Mouse (Mus musculus) midbrain, embryonic 11.5 days (tissue): ENCODE data around the gene Slc25a44. TPM values are rescaled to one million over a fixed set of nuclear protein-coding genes. Genes with fewer than 3 reads are reported as not detected.
A peak's percentile ranks its signal among the peaks of the same experiment; 100 is the strongest.

Experiments used
- ATAC-seq: fragments of 200-750 bp; cut with Nextera tagmentation; 2 replicates; pipeline ENCODE4 v1.8.0; 2017; ENCODE audit warnings: moderate TSS enrichment, moderate library complexity; ENCODE audit not compliant: low FRiP score
- DNase-seq: peaks from one replicate; pipeline ENCODE4 v3.0.0; 2015; ENCODE audit warnings: low spot score; ENCODE audit errors: missing footprints
- H3K27ac ChIP-seq: fragments of 300-500 bp; sonication (generic); 2 replicates; pipeline ENCODE4 v1.5.1; 2014; ENCODE audit warnings: low read depth, low read length
- H3K27me3 ChIP-seq: fragments of 300-500 bp; sonication (generic); 2 replicates; pipeline ENCODE4 v1.6.1; 2014; ENCODE audit warnings: mild to moderate bottlenecking, low read length, moderate library complexity, mixed read lengths; ENCODE audit not compliant: control insufficient read depth, insufficient read depth
- H3K36me3 ChIP-seq: fragments of 300-500 bp; sonication (generic); 2 replicates; pipeline ENCODE4 v1.6.1; 2014; ENCODE audit warnings: mild to moderate bottlenecking, low read length, moderate library complexity, mixed read lengths; ENCODE audit not compliant: control insufficient read depth, insufficient read depth
- H3K4me1 ChIP-seq: fragments of 300-500 bp; sonication (generic); 2 replicates; pipeline ENCODE4 v1.6.1; 2014; ENCODE audit warnings: low read length; ENCODE audit not compliant: control insufficient read depth, insufficient read depth
- H3K4me2 ChIP-seq: fragments of 300-500 bp; sonication (generic); 2 replicates; pipeline ENCODE4 v1.6.1; 2014; ENCODE audit warnings: mild to moderate bottlenecking, moderate library complexity
- H3K4me3 ChIP-seq: fragments of 300-500 bp; sonication (generic); 2 replicates; pipeline ENCODE4 v1.5.1; 2014; ENCODE audit warnings: low read depth, low read length
- H3K9ac ChIP-seq: fragments of 300-500 bp; sonication (generic); 2 replicates; pipeline ENCODE4 v1.6.1; 2014; ENCODE audit warnings: low read length
- H3K9me3 ChIP-seq: fragments of 300-500 bp; sonication (generic); 2 replicates; pipeline ENCODE4 v1.6.1; 2016; ENCODE audit warnings: low read length; ENCODE audit not compliant: control insufficient read depth
- WGBS: fragments of 180-500 bp; shearing (Covaris S2); extraction: QIAGEN DNeasy Blood & Tissue Kit; methylation state at CpG from one replicate; pipeline ENCODE4 v1.1.7; 2014; 5-methylcytosine and 5-hydroxymethylcytosine counted together
- polyA plus RNA-seq: library from polyadenylated mRNA; unstranded; fragments of >200 nt; fragmentation: Nextera tagmentation; extraction: Ambion mirVana; gene quantifications from 2 replicates; pipeline ENCODE4 v1.2.1, GENCODE M21; 2014

Slc25a44 gene
- polyA plus RNA-seq, result 20.8 and 22.3 TPM in 2 replicates

- Histone ChIP-seq H3K4me1 (peaks cover 13% of the 10 kb centered on the region), H3K4me2 (peak within 1 kb of the TSS; percentile 81), H3K4me3 (peak within 1 kb of the TSS; percentile 75), H3K27ac (no peak within 1 kb of the TSS), H3K36me3 (peaks cover 8% of the 10 kb centered on the region), H3K9ac (peak within 1 kb of the TSS; percentile 71), H3K9me3 (no peaks in the 10 kb centered on the region), H3K27me3 (no peaks in the 10 kb centered on the region)
- 1% methylated on average over 35 of the region's 35 CpGs for WGBS
- peak; percentile 97 for ATAC-seq
- DNase-seq, result peak; percentile 98
These were observed at the start of gene Slc25a44 for GRCm38 (mm10) chr3:88424605-88425329. TSS of gene Slc25a44 (minus strand) at chr3:88425139.

GRCm38 (mm10) chr3:88473571-88473970 is 48.6 kb upstream of the Slc25a44 start:
- Histone ChIP-seq H3K27ac (no peak overlapping the region), H3K27me3 (no peaks in the 10 kb centered on the region), H3K4me2 (no peak overlapping the region), H3K9me3 (no peaks in the 10 kb centered on the region), H3K36me3 (no peaks in the 10 kb centered on the region), H3K4me1 (no peaks in the 10 kb centered on the region), H3K9ac (no peak overlapping the region), H3K4me3 (no peak overlapping the region)
- DNase-seq (peak; percentile 57), ATAC-seq (no peak)
- 85% methylated on average over 1 of the region's 1 CpGs for WGBS

- no peak overlapping the region for H3K4me3 ChIP-seq
- no peaks in the 10 kb centered on the region for H3K4me1 ChIP-seq
- WGBS, result 42% methylated on average over 5 of the region's 5 CpGs
- H3K27me3 ChIP-seq, result no peaks in the 10 kb centered on the region
- DNase-seq, result peak; percentile 84
- H3K27ac ChIP-seq, result no peak overlapping the region
- no peak overlapping the region for H3K9ac ChIP-seq
- H3K4me2 ChIP-seq, result no peak overlapping the region
- no peaks in the 10 kb centered on the region for H3K36me3 ChIP-seq
- H3K9me3 ChIP-seq, result no peaks in the 10 kb centered on the region
- ATAC-seq, result no peak
These were observed 48.1 kb upstream of the Slc25a44 start for GRCm38 (mm10) chr3:88473020-88473419.

- Histone ChIP-seq H3K27me3 (no peaks in the 10 kb centered on the region), H3K4me2 (no peak overlapping the region), H3K4me1 (peaks cover 2% of the 10 kb centered on the region; the same call in 1 of the 2 replicates), H3K9ac (no peak overlapping the region), H3K27ac (no peak overlapping the region), H3K36me3 (no peaks in the 10 kb centered on the region), H3K4me3 (no peak overlapping the region), H3K9me3 (no peaks in the 10 kb centered on the region)
- ATAC-seq, result no peak
- DNase-seq, result peak; percentile 72
- WGBS, result 79% methylated on average over 10 of the region's 10 CpGs
These were observed 46.1 kb upstream of the Slc25a44 start for GRCm38 (mm10) chr3:88470943-88471479.

- peak; percentile 59 for DNase-seq
- H3K4me1 ChIP-seq, result peaks cover 2% of the 10 kb centered on the region; the same call in 1 of the 2 replicates
- H3K27ac ChIP-seq, result no peak overlapping the region
- no peaks in the 10 kb centered on the region for H3K36me3 ChIP-seq
- no peak overlapping the region for H3K4me2 ChIP-seq
- 81% methylated on average over 2 of the region's 2 CpGs for WGBS
- ATAC-seq, result no peak
- H3K9ac ChIP-seq, result no peak overlapping the region
- no peak overlapping the region for H3K4me3 ChIP-seq
- H3K9me3 ChIP-seq, result no peaks in the 10 kb centered on the region
- H3K27me3 ChIP-seq, result no peaks in the 10 kb centered on the region
These were observed 44.5 kb upstream of the Slc25a44 start for GRCm38 (mm10) chr3:88469466-88469865.

GRCm38 (mm10) chr3:88467116-88467824 is 42.3 kb upstream of the Slc25a44 start:
- Histone ChIP-seq H3K27ac (no peak overlapping the region), H3K4me2 (no peak overlapping the region), H3K27me3 (no peaks in the 10 kb centered on the region), H3K4me1 (peaks cover 2% of the 10 kb centered on the region; the same call in 1 of the 2 replicates), H3K9ac (0 out of 2 replicates have a peak overlapping the region, but pooled peaks have one; percentile 12), H3K9me3 (no peaks in the 10 kb centered on the region), H3K36me3 (no peaks in the 10 kb centered on the region), H3K4me3 (no peak overlapping the region)
- WGBS, result 33% methylated on average over 16 of the region's 16 CpGs
- peak; percentile 86 for ATAC-seq
- peak; percentile 100 for DNase-seq

- 77% methylated on average over 2 of the region's 2 CpGs for WGBS
- H3K27ac ChIP-seq, result no peak overlapping the region
These were observed 40.2 kb upstream of the Slc25a44 start for GRCm38 (mm10) chr3:88465127-88465526.

GRCm38 (mm10) chr3:88464425-88464824 is 39.5 kb upstream of the Slc25a44 start:
- no peak for DNase-seq
- ATAC-seq, result no peak
- H3K9ac ChIP-seq, result no peak overlapping the region
- H3K4me3 ChIP-seq, result no peak overlapping the region
- 62% methylated on average over 3 of the region's 3 CpGs for WGBS
- H3K36me3 ChIP-seq, result no peaks in the 10 kb centered on the region
- no peak overlapping the region for H3K27ac ChIP-seq
- peaks cover 2% of the 10 kb centered on the region; the same call in 1 of the 2 replicates for H3K4me1 ChIP-seq
- 0 out of 2 replicates have a peak, but pooled peaks cover 2% of the 10 kb centered on the region for H3K27me3 ChIP-seq
- H3K9me3 ChIP-seq, result no peaks in the 10 kb centered on the region
- H3K4me2 ChIP-seq, result no peak overlapping the region

More at GRCm38 (mm10) chr3:88465127-88465526, 40.2 kb upstream of the Slc25a44 start:
- H3K4me3 ChIP-seq, result no peak overlapping the region
- ATAC-seq, result no peak
- no peaks in the 10 kb centered on the region for H3K9me3 ChIP-seq
- no peak overlapping the region for H3K4me2 ChIP-seq
- peaks cover 2% of the 10 kb centered on the region; the same call in 1 of the 2 replicates for H3K4me1 ChIP-seq
- 0 out of 2 replicates have a peak, but pooled peaks cover 2% of the 10 kb centered on the region for H3K27me3 ChIP-seq
- no peak for DNase-seq
- no peaks in the 10 kb centered on the region for H3K36me3 ChIP-seq
- H3K9ac ChIP-seq, result no peak overlapping the region
